Mouse (Mus musculus) testis, adult 2 months (tissue): ENCODE results near the gene Prkcz.

Experiments
- CTCF ChIP-seq: fragments of 200-500 bp; IDR thresholded peaks from 2 replicates; pipeline ENCODE4 v1.5.1; 2012; ENCODE audit warnings: low read depth, mild to moderate bottlenecking, inconsistent platforms, low read length, moderate library complexity; ENCODE audit not compliant: control insufficient read depth, insufficient read depth, insufficient replicate concordance
- POLR2A ChIP-seq: fragments of 200-500 bp; IDR thresholded peaks from 2 replicates; pipeline ENCODE4 v1.6.1; 2012; ENCODE audit warnings: low read depth, mild to moderate bottlenecking, inconsistent platforms, low read length, moderate library complexity; ENCODE audit not compliant: control insufficient read depth

DNA sequence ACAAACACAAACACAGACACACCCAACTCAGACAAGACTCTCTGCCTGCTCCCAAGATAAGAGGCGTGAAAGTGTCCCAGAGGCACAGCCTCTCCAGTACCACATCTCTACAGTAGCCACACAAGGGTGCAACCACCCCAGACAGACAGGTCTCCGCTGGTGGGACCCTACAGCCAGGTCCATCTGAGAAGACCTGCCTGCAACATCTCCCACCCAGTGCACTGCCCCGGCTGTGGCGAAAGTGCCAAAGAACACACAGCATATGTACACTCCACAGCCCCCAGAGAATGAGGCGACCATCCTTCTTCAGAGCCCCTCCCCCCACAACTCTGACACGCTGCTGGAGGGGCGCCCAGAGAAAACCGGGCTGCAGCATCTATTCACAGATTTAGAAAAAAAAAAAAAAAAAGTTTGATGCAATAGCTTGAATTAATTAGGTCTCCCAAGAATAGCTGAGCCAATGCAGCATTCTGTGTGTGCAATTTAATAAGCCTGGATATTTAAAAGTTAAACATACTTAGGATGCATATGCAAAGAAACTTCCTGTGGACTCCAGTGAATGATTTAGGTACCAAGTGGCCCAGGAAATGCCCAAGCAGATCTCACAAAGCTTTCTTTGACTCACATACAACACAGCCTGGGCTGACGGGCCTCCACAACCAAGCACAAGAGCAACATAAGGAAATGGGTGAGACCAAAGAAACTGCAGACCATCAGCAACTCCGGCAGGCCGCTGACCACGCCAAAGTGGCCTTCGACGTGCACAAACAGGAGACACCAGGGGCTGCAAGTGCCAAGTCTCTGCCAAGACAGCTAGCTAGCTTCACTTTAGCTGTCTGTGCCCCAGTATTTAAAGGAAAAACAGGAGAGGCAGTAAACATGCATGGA, 140.7 kb downstream of the Prkcz start:
- no peak for TF ChIP-seq CTCF
- TF ChIP-seq POLR2A, result no peak
